Mouse (Mus musculus): ENCODE measurements at regions not wholly inside any gene's neighbourhood (a gene's known extent, or its start where the extent isn't known, plus 50 kb on each side); places are given as distances from the start of the nearest gene placed in this dataset.
A peak's percentile ranks its signal among the peaks of the same experiment; 100 is the strongest.
"Not testable (repeated sequence)": the region's sequence is repeated elsewhere in the genome, so short reads cannot be mapped to it uniquely, and the experiment has no call there.

DNA sequence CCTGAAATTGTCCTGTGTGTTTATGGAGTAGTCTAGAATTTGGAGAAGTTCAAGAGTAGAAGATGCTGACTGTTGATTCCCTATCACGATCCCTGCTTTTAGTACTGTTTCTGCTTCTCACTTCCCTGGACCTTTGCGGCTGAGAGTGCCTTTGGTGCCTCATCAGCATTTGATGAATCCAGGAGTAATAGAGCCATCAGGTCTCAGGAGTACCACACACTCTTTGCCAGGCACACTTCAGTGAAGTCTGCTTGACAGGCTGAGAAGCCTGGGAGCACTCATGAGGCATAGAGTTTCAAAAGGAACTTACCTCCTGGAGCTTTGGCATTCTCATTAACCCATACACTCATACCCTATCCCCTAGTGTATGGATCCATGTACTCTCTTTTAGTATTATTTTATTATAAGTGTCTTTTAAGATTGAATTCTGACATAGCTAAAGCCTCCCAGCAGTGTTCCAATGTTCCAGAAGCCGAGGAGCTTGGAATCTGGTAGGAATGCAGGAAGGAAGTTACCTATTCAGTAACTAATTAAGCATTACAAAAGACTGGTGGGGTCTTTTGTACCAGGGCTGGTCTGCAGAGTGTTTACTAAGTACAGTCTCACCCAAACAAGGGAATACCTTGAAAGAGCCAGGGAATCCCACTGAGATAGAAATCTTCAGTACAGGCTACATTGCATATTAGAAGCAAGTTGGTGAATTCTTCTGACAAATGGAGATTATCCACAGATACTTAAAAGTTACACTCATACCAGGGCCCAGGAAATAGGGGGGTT lies 139.7 kb downstream of the Tex13c3 start:
- DNase-seq, result not testable (repeated sequence)

DNA sequence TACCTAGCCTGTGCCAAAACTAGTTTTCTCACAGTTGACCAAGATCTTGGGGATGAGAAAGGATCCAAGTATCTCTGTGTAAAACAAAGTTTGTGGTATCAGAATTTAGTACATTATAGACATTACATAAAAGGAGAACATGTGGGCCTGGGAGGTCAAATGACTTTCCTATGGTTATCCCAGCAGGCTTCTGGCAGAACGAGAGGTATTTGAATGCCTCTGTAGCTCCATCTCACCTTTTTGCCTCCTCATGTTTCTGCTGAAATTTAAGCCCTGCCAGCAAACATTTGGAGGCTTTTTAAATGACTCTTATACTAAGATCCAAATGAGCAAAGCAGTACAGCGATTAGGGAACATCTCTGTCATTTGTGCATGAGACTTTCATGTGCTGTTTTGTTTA lies 167.8 kb downstream of the Tex13c3 start:
- peak; percentile 23 for DNase-seq

DNA sequence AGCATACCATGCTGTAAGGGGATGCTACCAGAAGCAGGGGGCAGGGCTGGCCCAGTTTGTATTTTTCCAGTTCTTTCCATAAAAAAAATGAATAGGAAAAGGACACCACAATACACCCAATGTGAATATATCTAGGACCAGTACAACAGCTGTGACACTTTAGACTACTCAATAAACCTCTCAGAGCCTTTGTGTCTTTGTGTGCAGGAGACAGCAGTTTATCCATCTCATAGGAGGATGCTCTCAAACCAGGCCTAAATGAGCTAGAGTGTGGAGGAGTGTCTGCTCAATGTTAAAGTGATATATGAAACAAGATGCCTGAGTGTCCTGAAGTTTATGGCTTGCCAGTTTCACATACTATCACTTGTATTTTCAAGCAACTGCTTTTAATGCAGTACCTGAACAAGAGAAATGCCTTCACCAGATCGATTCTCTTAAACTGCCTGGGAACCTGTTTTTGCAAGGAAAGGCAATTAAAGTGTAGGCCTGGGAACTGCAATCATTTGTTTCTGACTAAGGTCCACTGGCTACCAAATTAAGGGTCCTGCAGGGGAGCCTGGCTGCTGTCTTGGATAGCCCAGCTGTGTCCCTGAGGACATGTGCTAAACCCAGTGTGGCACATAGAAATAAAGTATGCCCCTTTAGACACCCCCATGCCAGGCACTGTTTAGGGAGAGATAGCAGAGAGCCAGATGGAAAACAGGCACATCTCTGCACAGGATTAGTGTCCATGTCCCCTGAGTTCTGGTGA lies 169.1 kb downstream of the Tex13c3 start:
- no peak for DNase-seq

DNA sequence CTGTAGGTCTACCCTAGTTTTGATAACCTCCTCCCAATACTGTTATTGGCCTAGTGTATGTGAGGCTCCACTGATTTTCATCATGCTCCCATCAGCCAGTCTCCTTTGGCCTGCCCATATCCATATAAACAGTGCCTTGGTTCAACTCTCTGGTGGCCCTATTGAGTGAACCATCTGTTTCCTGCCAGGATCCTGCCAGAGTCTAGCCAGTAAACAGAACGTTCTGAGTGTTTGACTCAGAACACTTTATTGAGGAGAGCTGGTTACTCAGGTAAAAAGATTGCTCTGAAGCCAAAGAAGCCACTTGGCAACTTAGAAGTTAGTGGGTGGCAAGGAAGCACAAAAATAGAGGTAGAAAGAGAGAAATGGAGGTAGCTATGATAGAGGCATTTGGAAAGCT lies 169.7 kb downstream of the Tex13c3 start:
- DNase-seq, result peak; percentile 42

- DNase-seq, result no peak
These were observed 192.9 kb downstream of the Tex13c3 start for GRCm38 (mm10) chrX:19288171-19288570.

- no peak for DNase-seq
These were observed 194.7 kb downstream of the Tex13c3 start for GRCm38 (mm10) chrX:19286431-19286830.

DNA sequence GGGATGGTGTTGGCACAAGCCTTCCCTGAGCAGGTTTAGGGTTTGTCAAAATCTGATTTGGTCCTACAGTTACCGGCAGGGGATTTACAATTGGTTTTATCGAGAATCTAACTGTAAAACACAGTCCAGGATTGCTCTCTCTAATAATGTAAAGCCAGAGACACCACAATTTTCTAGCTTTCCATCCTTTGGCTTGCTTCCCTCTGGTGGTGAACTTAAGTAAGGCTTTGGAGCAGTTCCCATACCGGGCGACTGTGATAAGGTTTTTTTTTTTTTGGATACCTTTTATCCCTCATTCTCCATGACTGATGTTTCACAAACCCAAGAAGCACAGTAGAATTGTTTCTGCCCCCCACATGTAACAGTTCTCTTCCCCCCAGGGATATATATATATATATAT lies 195.3 kb downstream of the Tex13c3 start:
- no peak for DNase-seq

- DNase-seq, result no peak
These were observed 198.0 kb downstream of the Tex13c3 start for GRCm38 (mm10) chrX:19283078-19283477.

DNA sequence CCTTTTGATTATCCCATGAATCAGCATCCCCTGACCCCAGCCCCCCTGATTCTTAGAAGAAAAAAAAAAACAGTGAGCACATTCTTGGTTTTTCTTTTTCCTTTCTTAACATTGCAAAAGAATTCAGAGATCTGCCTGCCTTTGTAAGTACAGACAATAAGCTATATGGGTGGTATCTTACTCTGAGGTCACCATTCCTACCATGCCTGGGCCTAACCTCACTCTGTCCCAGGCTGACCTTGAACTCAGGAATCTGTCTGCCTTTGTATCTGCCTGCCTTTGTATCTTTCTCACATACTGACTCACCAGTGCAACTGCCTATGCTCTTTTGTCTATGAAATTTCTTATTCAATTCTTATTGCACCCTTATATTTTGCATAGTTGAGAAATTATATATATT lies 216.9 kb downstream of the Tex13c3 start:
- no peak for DNase-seq

- no peak for DNase-seq
These were observed 234.1 kb downstream of the Tex13c3 start for GRCm38 (mm10) chrX:19246777-19247619.

DNA sequence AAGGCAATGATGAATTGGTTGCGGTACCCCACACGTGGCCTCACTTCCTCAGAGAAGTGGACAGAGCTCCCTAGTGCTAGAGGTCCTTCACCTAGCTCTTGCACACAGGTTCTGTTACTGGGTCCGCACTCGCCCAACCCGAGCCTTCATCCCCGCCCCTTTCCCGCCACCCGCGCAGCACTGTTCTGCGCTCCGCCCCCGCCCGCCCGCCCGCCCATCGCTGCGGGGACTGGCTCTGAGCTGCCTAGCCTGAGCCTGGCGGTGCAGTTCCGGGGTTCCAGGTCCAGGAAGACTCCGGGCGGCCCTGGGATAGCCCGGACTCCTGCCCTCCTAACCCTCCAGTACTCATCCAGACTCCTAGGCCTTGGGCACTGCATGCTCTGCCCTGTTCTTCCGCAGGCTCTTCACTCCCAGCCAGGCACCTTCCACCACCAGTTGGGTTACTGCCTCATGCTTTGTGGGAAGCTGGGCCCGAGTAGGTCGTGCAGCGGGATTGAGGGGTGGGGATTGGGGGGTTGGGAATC lies 243.3 kb downstream of the Tex13c3 start:
- peak; percentile 59 for DNase-seq

- peak; percentile 32 for DNase-seq
These were observed 243.9 kb downstream of the Tex13c3 start for GRCm38 (mm10) chrX:19237048-19237737.

DNA sequence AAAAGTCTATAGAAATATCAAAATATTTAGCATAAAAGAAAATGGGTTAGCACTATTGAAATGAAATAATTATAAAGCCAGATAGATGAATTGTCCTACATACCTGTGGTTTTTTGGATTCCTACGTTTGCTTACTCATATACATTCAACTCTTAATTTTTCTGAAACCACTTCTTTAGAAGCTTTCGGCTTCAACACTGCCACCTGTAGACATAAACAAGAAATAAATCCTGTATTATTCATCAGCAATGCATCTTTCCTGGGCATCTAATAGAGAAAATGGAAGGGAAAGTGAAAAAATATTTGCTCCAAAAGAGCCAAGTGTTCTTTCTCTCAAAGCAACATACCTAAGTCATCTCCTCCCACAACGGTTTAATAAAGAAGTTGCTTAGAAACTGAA lies 245.7 kb downstream of the Tex13c3 start:
- DNase-seq, result no peak

- DNase-seq, result no peak
These were observed 249.3 kb downstream of the Tex13c3 start for GRCm38 (mm10) chrX:19231823-19232222.

DNA sequence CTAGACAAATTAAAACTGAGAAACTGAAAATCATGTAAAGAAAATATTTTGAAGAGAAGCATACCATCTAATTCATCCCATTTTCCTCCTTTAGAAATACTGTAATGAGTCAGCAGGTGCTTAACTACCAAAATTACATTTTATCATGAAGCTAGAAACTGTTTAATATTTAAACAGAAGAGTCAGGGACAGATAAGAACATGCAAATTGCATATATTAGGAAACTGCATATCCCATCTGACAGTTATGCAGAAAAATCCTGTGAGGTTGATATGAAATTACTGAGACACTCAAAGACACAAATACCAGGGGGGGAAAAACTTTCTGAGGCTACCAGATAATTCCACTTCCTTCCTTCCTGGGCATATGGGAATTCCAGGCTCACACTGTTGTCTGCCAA lies 257.8 kb downstream of the Tex13c3 start:
- DNase-seq, result no peak

DNA sequence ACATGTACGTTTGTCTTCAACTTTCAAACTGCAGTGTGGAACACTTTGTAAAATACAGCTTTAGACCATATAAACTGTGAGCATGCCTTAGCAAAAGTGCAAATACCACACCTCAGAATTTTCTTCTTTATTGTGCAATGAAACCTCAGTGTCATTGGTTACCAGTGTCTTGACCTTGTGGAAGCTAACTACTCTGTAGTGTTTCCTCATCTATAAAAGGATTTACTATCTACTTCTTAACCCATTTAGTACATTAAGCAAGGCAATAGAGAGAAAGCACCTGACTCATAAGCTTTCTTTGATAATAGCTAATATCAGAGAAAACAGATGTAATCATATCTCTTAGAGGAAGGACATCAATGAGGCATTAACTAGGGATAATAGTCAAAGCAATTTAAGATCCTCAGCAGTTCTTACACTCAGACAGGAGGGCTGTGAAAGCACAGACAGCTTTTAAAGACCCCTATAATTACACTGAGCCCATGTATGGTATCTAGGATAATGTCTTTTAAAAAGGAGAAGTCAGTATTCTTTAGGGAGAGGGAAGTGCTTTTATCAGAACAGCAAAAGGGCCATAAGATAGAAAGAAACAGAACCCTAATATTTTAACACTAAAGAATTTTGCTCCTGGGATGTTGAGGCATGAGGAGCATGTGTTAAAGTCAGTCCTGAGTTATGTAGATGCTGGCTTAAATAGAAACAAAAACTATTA lies 260.2 kb downstream of the Tex13c3 start:
- no peak for DNase-seq

GRCm38 (mm10) chrX:19219727-19220126 lies 261.4 kb downstream of the Tex13c3 start:
- no peak for DNase-seq

- no peak for DNase-seq
These were observed 261.8 kb downstream of the Tex13c3 start for GRCm38 (mm10) chrX:19219301-19219700.

- no peak for DNase-seq
These were observed 274.7 kb downstream of the Tex13c3 start for GRCm38 (mm10) chrX:19206420-19206819.

GRCm38 (mm10) chrX:19202542-19202941 lies 278.6 kb downstream of the Tex13c3 start:
- no peak for DNase-seq

DNA sequence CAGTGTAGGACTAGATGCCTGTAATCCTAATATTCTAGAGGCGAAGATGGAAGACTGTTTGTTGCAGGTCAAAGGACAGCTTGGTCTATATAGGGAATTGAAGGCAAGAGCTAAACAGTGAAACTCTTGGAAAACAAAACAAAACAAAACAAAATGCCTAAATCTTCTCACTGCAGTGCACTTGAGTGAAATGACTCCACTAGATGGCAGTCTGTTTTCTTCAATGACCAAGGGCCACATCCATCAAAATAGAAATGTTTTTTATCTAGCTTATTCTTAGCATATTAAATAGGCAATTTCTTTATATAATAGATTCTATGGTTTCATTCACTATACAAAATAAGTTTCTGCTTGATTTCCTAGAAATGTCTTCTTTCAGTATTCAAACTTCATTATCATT lies 279.7 kb downstream of the Tex13c3 start:
- DNase-seq, result no peak

GRCm38 (mm10) chrX:19199531-19199930 lies 281.6 kb downstream of the Tex13c3 start:
- DNase-seq, result no peak

Measured in cerebellum, adult 11 months (tissue).